Mouse (Mus musculus) T-helper 2 cell (primary cell): ENCODE data around the gene Map2k1.
"Not testable (repeated sequence)": the region's sequence is repeated elsewhere in the genome, so short reads cannot be mapped to it uniquely, and the experiment has no call there.

ENCODE experiments used
- in situ Hi-C: fragments of 300-600 bp; cut with MboI, MseI; formaldehyde crosslinking; loops from one replicate; pipeline ENCODE4 v1.15.1; 2025; ENCODE audit warnings: high pct_unique_total_duplicates

Map2k1 gene

DNA sequence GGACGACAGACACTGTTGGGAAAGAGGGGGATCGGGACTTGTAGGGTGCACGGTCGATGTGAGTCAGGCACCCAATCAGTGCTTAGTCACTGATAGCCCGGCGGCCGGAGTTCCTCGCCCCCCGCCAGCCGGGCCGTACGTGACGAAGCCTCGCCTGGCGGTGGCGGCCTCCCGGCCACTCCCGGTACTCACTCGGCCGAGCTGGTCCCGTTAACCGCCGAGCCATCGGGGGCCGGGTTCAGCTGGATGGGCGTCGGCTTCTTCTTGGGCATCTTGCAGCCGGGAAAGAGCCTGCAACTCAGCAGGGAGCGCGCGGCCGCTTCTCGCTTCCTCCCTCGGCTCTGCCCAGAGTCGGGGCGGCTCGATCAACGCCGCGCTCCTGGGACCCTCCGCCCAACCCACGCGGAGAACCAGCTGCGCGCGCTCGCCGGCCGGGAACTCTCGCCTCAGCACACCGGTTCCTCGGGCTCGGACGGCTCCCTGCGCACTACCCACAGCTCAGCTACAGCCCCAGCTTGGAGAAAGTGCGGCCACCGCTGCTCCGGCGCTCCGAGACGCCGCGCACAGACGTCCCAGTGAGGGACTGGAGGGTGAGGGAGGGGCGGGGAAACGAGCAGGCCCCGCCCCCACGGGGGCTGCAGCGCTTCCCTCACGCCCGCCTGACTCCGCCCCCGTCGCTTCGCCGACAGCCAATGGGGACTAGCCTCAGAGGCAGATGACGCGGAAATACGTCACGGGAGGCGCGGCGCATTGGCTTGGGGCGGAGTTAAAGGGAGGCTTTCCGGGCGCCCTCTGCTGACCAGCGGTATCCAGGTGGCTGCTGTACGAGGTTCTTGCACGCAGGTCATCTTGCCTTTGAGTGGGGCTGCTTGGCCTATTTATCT is at the start of gene Map2k1:
Map2k1 (minus strand) TSS at position 611 of the 884 bp plus-strand sequence.
- in situ Hi-C loops = loop anchor here (25.0 kb wide), 1 partner anchor 866 kb away; the partner anchor contains the start of genes 2300009A05Rik and Map2k5

DNA sequence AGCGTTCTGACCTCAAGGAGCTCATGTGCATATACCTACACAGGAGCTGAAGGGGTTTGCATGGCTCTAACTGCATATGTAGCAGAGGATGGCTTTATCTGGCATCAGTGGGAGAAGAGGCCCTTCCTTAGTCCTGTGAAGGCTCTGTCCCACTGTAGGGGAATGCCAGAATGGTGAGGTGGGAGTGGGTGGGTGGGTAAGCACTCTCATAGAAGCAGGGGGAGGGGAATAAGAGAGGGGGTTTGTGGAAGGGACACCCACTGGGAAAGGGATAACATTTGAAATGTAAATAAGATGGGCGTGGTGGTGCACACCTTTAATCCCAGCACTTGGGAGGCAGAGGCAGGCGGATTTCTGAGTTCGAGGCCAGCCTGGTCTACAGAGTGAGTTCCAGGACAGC is 49.7 kb upstream of the Map2k1 start:
- in situ Hi-C loops = not testable (repeated sequence)

- in situ Hi-C loops = no loop called here
Observed at GRCm38 (mm10) chr9:64282404-64282987, 29.1 kb upstream of the Map2k1 start.

DNA sequence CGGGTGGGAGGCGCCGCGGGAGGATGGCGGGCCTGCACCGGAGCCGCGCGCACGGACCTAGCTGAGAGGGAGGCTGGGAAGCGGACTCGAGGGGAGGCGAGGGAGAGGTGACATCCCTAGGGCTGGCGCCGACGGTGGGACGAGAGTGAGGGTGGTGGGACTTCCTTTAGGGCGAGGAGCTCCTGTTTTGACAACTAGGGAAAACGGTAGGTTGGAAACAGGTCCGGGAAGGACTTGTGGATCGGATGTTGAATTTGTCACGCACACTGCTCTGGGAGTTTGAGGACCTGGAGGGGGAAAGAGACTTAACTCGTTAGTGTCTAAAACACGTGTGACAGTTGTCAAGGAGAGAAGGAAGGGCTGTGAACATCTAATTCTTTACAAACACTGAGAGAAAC is 28.3 kb upstream of the Map2k1 start:
- in situ Hi-C loops = no loop called here

GRCm38 (mm10) chr9:64281105-64281780 is 27.8 kb upstream of the Map2k1 start, which contains the start of gene Tipin:
Gene Tipin, plus strand, starts transcription at chr9:64281581.
- in situ Hi-C loops = no loop called here

GRCm38 (mm10) chr9:64278665-64279310 is 25.4 kb upstream of the Map2k1 start:
- in situ Hi-C loops = no loop called here

GRCm38 (mm10) chr9:64277706-64278105 is 24.3 kb upstream of the Map2k1 start:
- in situ Hi-C loops = no loop called here

DNA sequence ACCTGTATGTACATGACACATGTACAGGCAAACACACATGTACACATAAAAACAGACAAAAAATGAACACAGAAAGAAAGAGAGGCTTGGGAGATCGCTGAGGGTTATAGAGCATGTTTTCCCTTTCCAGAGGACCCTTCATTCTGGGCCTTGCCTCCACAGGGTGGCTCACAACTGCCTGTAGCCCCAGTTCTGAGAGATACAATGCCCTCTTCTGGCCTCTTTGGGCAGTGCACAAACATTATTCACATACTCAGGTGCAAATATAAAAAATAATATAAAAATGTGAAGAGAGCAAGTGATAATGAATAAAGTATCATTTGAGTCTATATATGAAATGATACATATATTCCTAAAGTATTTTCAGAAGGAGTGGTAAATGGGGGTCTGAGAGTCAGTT is 21.5 kb upstream of the Map2k1 start:
- in situ Hi-C loops = loop anchor here (5.0 to 25.0 kb wide), 2 partner anchors 88 to 888 kb away; partner anchors contain the start of genes 2300009A05Rik and Map2k5

- in situ Hi-C loops = loop anchor here (5.0 to 25.0 kb wide), 2 partner anchors 87 to 887 kb away; partner anchors contain the start of genes 2300009A05Rik and Map2k5
Observed at GRCm38 (mm10) chr9:64274291-64274690, 20.9 kb upstream of the Map2k1 start.

DNA sequence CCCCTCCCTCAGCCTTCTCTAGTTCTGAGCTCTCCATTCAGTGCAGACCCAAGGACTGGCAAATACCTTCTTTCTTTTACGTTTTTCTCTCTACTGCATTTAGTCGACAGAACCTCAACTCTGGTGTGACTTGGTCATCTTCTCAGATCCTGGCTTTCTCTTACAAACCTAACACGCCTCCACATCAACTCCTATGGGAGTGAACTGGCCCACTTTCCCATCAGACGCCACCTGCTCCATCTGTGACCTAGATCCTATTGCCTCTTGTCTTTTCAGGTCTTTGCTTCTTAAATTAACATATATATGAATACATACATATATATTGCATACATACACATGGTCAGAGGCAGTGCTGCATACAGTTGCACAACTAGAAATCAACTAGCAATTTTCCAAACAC is 20.3 kb upstream of the Map2k1 start:
- in situ Hi-C loops = loop anchor here (5.0 to 25.0 kb wide), 2 partner anchors 86 to 886 kb away; partner anchors contain the start of genes 2300009A05Rik and Map2k5

- in situ Hi-C loops = loop anchor here (5.0 to 25.0 kb wide), 2 partner anchors 85 to 885 kb away; partner anchors contain the start of genes 2300009A05Rik and Map2k5
Observed at GRCm38 (mm10) chr9:64272611-64273010, 19.2 kb upstream of the Map2k1 start.

- in situ Hi-C loops = loop anchor here (5.0 to 25.0 kb wide), 2 partner anchors 84 to 884 kb away; partner anchors contain the start of genes 2300009A05Rik and Map2k5
Observed at GRCm38 (mm10) chr9:64271249-64271648, 17.8 kb upstream of the Map2k1 start.

GRCm38 (mm10) chr9:64268836-64269235 is 15.4 kb upstream of the Map2k1 start:
- in situ Hi-C loops = loop anchor here (25.0 kb wide), 1 partner anchor 882 kb away; the partner anchor contains the start of genes 2300009A05Rik and Map2k5

DNA sequence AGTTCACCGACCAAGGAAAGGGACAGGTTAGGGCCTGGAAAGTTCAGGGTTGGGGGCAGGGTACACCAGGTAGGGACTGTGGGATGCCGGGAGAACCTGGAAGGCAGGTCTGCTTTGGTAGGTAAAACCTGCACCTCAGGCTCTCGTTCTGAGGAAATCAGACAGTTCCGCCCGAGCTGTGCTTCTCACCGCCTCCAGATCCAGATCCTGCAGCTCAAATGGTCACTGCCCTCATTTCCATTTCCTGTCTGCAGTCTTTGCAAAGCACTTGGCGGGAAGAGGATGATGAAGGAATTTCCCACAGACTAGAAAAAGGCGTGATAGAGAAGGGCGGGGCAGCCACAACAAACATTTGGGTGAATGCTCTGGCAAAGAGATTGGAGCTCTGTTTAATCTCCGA is 14.8 kb upstream of the Map2k1 start:
- in situ Hi-C loops = loop anchor here (25.0 kb wide), 1 partner anchor 881 kb away; the partner anchor contains the start of genes 2300009A05Rik and Map2k5

DNA sequence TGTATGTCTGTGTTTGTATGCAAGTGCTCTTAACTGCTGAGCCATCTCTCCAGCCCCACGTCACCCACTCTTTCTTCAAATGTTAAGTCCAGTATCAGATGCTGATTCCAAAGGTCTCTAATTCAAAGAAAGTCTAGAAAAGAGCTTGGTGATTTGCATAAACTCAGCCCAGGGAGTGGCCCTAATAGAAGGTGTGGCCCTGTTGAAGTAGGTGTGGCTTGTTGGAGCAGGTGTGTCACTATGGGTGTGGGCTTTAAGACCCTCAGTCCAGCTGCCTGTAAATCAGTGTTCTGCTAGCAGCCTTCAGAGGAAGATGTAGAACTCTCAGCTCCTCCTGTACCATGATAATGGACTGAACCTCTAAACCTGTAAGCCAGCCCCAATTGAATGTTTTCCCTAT is 13.8 kb upstream of the Map2k1 start:
- in situ Hi-C loops = loop anchor here (25.0 kb wide), 1 partner anchor 880 kb away; the partner anchor contains the start of genes 2300009A05Rik and Map2k5

DNA sequence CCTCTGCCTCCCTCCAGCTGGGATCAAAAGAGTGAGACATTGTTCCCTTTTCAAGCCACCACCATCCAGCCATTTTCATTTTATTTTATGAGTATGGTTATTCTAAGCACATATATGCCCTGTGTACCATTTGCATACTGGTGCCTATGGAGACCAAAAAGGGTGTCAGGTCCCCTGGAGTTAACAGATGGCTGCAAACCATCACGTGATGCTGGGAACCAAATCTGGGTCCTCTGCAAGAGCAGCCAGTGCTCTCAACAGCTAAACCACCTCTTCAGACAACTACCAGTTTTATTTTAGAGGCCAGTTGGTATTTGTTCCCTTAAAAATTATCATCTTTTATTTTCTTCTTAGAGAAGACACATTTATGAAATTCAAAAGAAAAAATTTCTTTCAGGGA is 11.4 kb upstream of the Map2k1 start:
- in situ Hi-C loops = loop anchor here (25.0 kb wide), 1 partner anchor 878 kb away; the partner anchor contains the start of genes 2300009A05Rik and Map2k5

- in situ Hi-C loops = loop anchor here (25.0 kb wide), 1 partner anchor 874 kb away; the partner anchor contains the start of genes 2300009A05Rik and Map2k5
Observed at GRCm38 (mm10) chr9:64261023-64261422, 7.6 kb upstream of the Map2k1 start.

- in situ Hi-C loops = loop anchor here (25.0 kb wide), 1 partner anchor 873 kb away; the partner anchor contains the start of genes 2300009A05Rik and Map2k5
Observed at GRCm38 (mm10) chr9:64259906-64260305, 6.5 kb upstream of the Map2k1 start.

DNA sequence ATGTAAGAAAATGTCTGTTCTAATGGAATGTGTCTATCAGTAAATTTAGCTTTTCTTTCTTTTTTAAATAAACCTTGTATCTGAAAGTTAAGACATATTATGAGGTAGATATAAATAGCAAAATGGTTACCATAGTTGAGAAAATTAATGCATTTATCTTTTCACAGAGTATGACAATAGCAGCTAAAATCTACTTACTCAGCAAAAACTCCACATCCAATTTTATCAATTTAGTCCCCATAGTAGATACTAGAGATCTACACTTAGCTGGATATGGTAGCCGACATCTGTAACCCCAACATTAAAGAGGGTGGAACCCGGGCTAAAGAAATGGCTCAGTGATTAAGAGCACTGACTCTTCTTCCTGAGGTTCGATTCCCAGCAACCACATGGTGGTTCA is 2.8 kb upstream of the Map2k1 start:
- in situ Hi-C loops = loop anchor here (25.0 kb wide), 1 partner anchor 869 kb away; the partner anchor contains the start of genes 2300009A05Rik and Map2k5

DNA sequence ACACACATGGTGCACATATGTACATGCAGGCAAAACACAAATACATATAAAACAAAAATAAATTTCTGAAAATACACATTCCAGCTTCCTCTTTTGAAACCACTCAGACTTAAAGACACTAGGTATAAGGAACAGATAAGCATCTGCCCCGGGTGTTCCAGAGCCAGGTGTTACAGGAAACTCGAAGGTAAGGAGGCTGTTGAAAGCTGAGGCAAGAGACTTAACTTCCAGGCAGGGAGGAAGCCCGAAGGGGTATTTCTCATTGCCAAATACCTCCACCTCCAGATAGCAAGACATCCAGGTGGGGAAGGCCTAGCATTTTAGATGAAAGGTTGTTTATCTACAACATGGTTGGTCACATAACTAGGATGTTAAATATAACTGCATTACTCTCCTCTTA is 2.0 kb upstream of the Map2k1 start:
- in situ Hi-C loops = loop anchor here (25.0 kb wide), 1 partner anchor 868 kb away; the partner anchor contains the start of genes 2300009A05Rik and Map2k5
